Mouse (Mus musculus) small intestine, adult 2 months (tissue): ENCODE results near the gene Tmem268.

Source experiments
- CTCF ChIP-seq: fragments of 200-500 bp; IDR thresholded peaks from 2 replicates; pipeline ENCODE4 v1.5.1; 2012; ENCODE audit warnings: low read depth, mild to moderate bottlenecking, control low read depth, inconsistent platforms, low read length, moderate library complexity, mixed read lengths; ENCODE audit not compliant: insufficient replicate concordance, insufficient read length; ENCODE audit errors: extremely low read depth
- POLR2A ChIP-seq: fragments of 200-500 bp; IDR thresholded peaks from 2 replicates; pipeline ENCODE4 v1.6.1; 2012; ENCODE audit warnings: low read depth, mild to moderate bottlenecking, control low read depth, inconsistent platforms, low read length, moderate library complexity

DNA sequence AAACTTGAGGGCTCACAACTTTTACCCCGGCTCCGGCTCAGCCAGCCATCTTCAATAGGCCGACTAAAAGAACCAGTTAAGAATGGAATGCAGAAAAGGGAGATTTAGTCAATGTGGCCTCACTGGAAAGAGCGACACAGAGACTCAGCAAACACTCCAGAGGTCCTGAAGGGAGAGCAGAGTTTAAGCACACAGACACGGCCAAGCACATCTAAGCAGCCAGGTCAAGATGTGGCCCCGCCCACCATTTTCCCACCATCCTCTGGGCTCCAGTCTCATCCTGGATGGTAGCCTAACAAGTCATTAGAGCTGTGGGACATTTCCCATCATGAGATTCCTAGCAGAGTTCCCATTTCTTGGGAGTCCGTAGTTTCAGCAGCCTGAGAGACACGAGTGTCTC lies 10.7 kb downstream of the Tmem268 start:
- TF ChIP-seq POLR2A = no peak
- no peak for TF ChIP-seq CTCF
